Mouse (Mus musculus) neural tube, embryonic 14.5 days (tissue): ENCODE measurements around the gene Zfp239. TPM values are rescaled to one million over a fixed set of nuclear protein-coding genes. Genes with fewer than 3 reads are reported as not detected.
A peak's percentile ranks its signal among the peaks of the same experiment; 100 is the strongest.
"Not testable (repeated sequence)": the region's sequence is repeated elsewhere in the genome, so short reads cannot be mapped to it uniquely, and the experiment has no call there.

Experiments used
- ATAC-seq: fragments of 200-750 bp; cut with Nextera tagmentation; 2 replicates; pipeline ENCODE4 v1.8.0; 2017; ENCODE audit warnings: low read depth, mild to moderate bottlenecking, moderate TSS enrichment, moderate library complexity
- H3K27ac ChIP-seq: fragments of 300-500 bp; sonication (generic); 2 replicates; pipeline ENCODE4 v1.5.1; 2014; ENCODE audit warnings: low read depth, mild to moderate bottlenecking, control low read depth, low read length, moderate library complexity, mixed read lengths
- H3K27me3 ChIP-seq: fragments of 300-500 bp; sonication (generic); 2 replicates; pipeline ENCODE4 v1.6.1; 2014; ENCODE audit warnings: low read length; ENCODE audit not compliant: control insufficient read depth, insufficient read depth
- H3K36me3 ChIP-seq: fragments of 300-500 bp; sonication (generic); 2 replicates; pipeline ENCODE4 v1.6.1; 2014; ENCODE audit warnings: low read length, mixed read lengths; ENCODE audit not compliant: control insufficient read depth, insufficient read depth
- H3K4me1 ChIP-seq: fragments of 300-500 bp; sonication (generic); 2 replicates; pipeline ENCODE4 v1.6.1; 2014; ENCODE audit warnings: low read length; ENCODE audit not compliant: control insufficient read depth, insufficient read depth
- H3K4me2 ChIP-seq: fragments of 300-500 bp; sonication (generic); 2 replicates; pipeline ENCODE4 v1.6.1; 2014; ENCODE audit warnings: mild to moderate bottlenecking, low read depth, low read length, control low read depth
- H3K4me3 ChIP-seq: fragments of 300-500 bp; sonication (generic); 2 replicates; pipeline ENCODE4 v1.5.1; 2014; ENCODE audit warnings: low read depth, low read length, control low read depth, mixed read lengths
- H3K9ac ChIP-seq: fragments of 300-500 bp; sonication (generic); replicated peaks from 2 replicates; pipeline ENCODE4 v1.6.1; 2014; ENCODE audit warnings: low read depth, mild to moderate bottlenecking, control low read depth, low read length, mixed read lengths
- H3K9me3 ChIP-seq: fragments of 300-500 bp; sonication (generic); 2 replicates; pipeline ENCODE4 v1.6.1; 2016; ENCODE audit warnings: low read length; ENCODE audit not compliant: control insufficient read depth
- WGBS: fragments of 180-500 bp; shearing (Covaris S2); extraction: QIAGEN DNeasy Blood & Tissue Kit; methylation state at CpG from one replicate; pipeline ENCODE4 v1.1.7; 2014; 5-methylcytosine and 5-hydroxymethylcytosine counted together
- polyA plus RNA-seq: library from polyadenylated mRNA; unstranded; fragments of >200 nt; fragmentation: Nextera tagmentation; extraction: Ambion mirVana; gene quantifications from 2 replicates; pipeline ENCODE4 v1.2.1, GENCODE M21; 2014

Zfp239 gene
- polyA plus RNA-seq, 1 experiment from 2014 or later = 14.9 TPM

DNA sequence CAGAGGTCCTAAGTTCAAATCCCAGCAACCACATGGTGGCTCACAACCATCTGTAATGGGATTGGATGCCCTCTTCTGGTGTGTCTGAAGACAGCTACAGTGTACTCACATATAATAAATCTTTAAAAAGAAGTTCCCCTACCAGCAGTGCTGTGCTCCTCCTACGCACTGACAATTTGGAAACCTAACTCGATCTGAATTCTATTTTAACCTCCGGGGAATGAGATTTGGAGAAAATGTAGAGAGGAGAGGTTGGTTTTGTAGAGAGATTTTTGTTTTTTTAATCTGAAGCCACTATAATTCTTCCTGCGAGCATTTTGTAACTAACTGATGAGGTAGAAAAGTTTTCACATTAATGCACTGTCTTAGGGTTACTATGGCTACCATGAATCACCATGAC lies 15.2 kb upstream of the Zfp239 start:
- 90% methylated on average over 4 of the region's 4 CpGs for WGBS
- H3K9me3 ChIP-seq, H3K9ac ChIP-seq, H3K27ac ChIP-seq, H3K4me1 ChIP-seq, H3K27me3 ChIP-seq, H3K4me3 ChIP-seq, ATAC-seq, H3K4me2 ChIP-seq: not testable (repeated sequence)
- peaks cover 49% of the 10 kb centered on the region for H3K36me3 ChIP-seq

DNA sequence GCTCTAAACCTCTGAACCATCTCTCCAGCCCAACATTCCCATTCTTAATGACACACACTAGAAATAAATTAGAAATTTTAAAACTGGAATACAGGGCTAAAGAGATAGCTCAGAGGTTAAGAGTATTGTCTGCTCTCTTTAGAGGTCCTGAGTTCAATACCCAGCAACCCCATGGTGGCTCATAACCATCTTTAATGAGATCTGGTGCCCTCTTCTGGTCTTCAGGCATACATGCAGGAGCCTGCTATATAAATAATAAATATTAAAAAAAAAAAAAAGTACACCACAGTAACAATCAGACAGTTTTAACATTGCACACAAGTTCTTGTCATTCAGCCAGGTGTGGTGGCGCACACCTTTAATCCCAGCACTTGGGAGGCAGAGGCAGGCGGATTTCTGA lies 14.1 kb upstream of the Zfp239 start:
- Histone ChIP-seq H3K4me2 (no peak overlapping the region), H3K4me3 (no peak overlapping the region), H3K27ac (no peak overlapping the region), H3K27me3 (no peaks in the 10 kb centered on the region), H3K9me3 (no peaks in the 10 kb centered on the region), H3K9ac (no peak overlapping the region), H3K36me3 (peaks cover 49% of the 10 kb centered on the region), H3K4me1 (no peaks in the 10 kb centered on the region)
- no peak for ATAC-seq
- 100% methylated on average over 2 of the region's 2 CpGs for WGBS

DNA sequence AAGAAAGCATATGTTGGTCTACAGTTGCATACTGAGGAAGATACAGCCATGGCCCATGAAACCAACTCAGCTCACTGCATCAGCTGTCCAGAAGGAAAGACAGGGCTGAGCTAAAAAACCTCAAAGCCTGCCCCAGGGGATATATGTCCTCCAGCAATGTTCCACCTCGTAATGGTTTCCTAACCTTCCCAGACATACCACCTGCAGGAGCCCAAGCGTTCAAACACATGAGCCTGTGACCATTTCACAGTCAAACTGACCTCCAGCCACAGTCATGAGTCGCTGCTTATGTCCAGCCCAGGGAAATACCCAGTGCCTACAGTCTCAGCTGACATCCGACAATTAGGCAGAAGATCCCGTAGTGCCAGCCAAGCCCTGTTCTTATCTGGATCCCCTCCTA lies 13.3 kb upstream of the Zfp239 start:
- peaks cover 45% of the 10 kb centered on the region for H3K36me3 ChIP-seq
- no peak overlapping the region for H3K27ac ChIP-seq
- no peaks in the 10 kb centered on the region for H3K4me1 ChIP-seq
- no peaks in the 10 kb centered on the region for H3K9me3 ChIP-seq
- no peak overlapping the region for H3K9ac ChIP-seq
- no peak overlapping the region for H3K4me3 ChIP-seq
- no peaks in the 10 kb centered on the region for H3K27me3 ChIP-seq
- H3K4me2 ChIP-seq = no peak overlapping the region
- ATAC-seq = no peak
- whole genome bisulfite sequencing = 90% methylated on average over 5 of the region's 5 CpGs

DNA sequence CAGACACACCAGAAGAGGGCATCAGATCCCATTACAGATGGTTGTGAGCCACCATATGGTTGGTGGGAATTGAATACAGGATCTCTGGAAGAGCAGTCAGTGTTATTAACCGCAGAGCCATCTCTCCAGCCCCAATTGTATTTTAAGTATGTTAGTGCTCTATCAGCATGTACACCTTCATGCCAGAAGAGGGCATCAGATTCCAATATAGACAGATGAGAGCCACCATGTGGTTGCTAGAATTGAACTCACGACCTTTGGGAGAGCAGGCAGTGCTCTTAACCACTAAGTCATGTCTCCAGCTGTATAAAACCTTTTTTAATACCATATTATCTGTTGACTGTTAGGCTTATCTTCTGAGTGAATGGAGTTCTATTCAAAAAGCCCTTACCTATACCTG lies 10.2 kb upstream of the Zfp239 start:
- no peak overlapping the region for H3K4me2 ChIP-seq
- H3K4me1 ChIP-seq = no peaks in the 10 kb centered on the region
- H3K9me3 ChIP-seq = no peaks in the 10 kb centered on the region
- H3K9ac ChIP-seq = no peak overlapping the region
- no peaks in the 10 kb centered on the region for H3K27me3 ChIP-seq
- H3K4me3 ChIP-seq = no peak overlapping the region
- ATAC-seq = no peak
- WGBS = 60% methylated on average over 2 of the region's 2 CpGs
- H3K27ac ChIP-seq = no peak overlapping the region
- H3K36me3 ChIP-seq = peaks cover 19% of the 10 kb centered on the region

DNA sequence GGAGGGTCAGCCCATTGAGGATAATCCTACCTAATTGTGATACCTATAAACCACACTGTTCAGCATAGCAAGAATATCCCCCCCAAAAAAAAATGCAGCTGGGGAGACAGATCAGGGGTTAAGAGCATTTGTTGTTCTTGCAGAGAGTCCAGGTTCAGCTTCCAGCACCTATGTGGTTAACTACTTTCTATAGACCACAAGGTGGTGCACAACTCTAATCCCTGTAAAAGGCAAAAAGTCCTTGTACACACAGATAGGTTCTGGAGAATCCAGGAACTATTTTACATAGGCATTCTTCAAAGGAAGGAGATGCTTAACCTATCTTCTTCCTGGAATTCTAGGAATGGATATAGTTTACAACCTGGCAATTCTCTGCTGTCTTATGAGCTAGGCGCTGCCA lies 3.9 kb upstream of the Zfp239 start:
- Histone ChIP-seq H3K4me1 (no peaks in the 10 kb centered on the region), H3K27ac (no peak overlapping the region), H3K27me3 (no peaks in the 10 kb centered on the region), H3K9ac (no peak overlapping the region), H3K9me3 (no peaks in the 10 kb centered on the region), H3K4me2 (no peak overlapping the region), H3K4me3 (no peak overlapping the region), H3K36me3 (no peaks in the 10 kb centered on the region)
- 81% methylated on average over 1 of the region's 1 CpGs for WGBS
- ATAC-seq = no peak

DNA sequence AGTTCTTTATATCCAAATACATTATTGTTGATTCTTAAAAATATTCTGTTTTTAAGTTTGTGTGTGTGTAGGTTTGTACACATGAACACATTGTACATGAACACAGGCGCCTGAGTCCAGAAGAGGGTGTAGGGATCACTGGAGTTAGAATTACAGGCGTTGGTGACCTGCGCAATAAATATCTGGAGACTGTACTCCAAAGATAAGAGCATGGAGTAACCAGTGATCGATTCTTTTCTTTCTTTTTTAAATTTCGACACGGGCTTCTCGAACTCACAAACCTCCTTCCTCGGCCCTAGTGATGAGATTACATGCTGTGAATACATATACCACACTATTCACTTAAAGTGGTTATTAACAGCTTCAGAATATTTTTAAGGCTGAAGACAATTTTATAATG lies 565 bp downstream of the Zfp239 start:
- Histone ChIP-seq H3K36me3 (no peaks in the 10 kb centered on the region), H3K4me2 (peak overlapping the region; percentile 88), H3K4me1 (no peaks in the 10 kb centered on the region), H3K27me3 (no peaks in the 10 kb centered on the region), H3K27ac (no peak overlapping the region), H3K9ac (no peak overlapping the region), H3K9me3 (no peaks in the 10 kb centered on the region), H3K4me3 (peak overlapping the region; percentile 56; the same call in 1 of the 2 replicates)
- ATAC-seq = no peak
- WGBS = 79% methylated on average over 8 of the region's 8 CpGs

DNA sequence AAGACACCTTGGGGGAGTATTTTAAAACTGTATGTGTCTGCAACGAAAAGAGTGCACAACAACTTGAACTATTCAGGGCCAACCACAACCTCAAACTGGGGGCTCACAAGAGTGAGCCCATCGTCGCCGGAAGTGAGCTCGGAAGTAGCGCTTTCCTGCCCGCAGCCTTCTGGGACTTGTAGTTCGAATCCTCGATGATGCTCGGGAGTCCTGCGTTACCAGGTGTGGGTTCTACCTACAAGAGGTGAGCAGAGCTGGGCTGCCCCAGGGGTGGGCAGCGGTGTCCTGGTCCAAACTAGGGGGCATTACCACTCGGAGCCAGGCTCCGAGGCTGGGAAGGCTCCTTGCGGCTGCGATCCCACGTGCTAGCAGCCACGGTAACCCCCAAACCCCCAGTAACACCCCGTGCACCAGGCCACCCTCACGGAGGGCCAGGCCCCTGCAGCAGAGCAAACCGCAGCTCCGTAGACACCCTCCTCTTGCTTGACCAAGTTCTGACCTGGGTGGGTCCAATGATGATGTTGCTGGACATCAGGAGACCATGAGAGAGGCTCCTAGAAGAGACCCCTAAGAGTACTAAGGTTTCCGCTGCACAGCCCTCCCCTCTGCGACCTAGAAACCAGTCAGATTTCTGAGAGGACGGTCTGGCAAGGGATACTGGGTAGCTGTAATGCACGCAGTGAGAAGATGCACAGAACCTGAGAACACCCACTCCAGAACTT lies 1.2 kb downstream of the Zfp239 start:
- H3K4me1 ChIP-seq = no peaks in the 10 kb centered on the region
- peak overlapping the region; percentile 72 for H3K9ac ChIP-seq
- peak overlapping the region; percentile 10; the same call in 1 of the 2 replicates for H3K27ac ChIP-seq
- peak; percentile 94 for ATAC-seq
- H3K36me3 ChIP-seq = no peaks in the 10 kb centered on the region
- WGBS = 1% methylated on average over 26 of the region's 26 CpGs
- H3K4me3 ChIP-seq = peak overlapping the region; percentile 56
- H3K9me3 ChIP-seq = no peaks in the 10 kb centered on the region
- no peaks in the 10 kb centered on the region for H3K27me3 ChIP-seq
- H3K4me2 ChIP-seq = peak overlapping the region; percentile 88

DNA sequence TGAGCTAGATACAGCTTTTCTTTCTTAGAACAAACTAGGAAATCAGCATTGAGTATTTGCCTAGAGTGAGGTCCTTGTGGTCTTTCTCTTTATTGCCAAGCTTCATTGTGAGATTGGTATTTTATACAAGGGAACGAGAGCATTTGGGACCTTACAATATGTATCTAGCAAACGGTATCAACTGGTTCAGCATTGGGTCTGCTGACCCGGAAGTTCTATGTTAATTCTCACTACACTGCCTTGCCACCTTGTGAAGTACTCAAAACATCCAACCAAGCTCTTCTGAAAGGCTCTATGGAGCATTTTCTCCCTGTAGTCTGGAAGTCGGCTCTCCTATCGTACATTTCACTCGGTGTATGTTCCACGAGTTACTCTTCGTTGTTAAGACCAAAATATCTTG lies 1.9 kb downstream of the Zfp239 start:
- no peaks in the 10 kb centered on the region for H3K27me3 ChIP-seq
- H3K4me2 ChIP-seq = peak overlapping the region; percentile 88
- no peaks in the 10 kb centered on the region for H3K9me3 ChIP-seq
- H3K36me3 ChIP-seq = no peaks in the 10 kb centered on the region
- WGBS = 93% methylated on average over 8 of the region's 8 CpGs
- no peak for ATAC-seq
- H3K27ac ChIP-seq = no peak overlapping the region
- no peaks in the 10 kb centered on the region for H3K4me1 ChIP-seq
- no peak overlapping the region; the same call in 1 of the 2 replicates for H3K9ac ChIP-seq
- H3K4me3 ChIP-seq = no peak overlapping the region; the same call in 1 of the 2 replicates

DNA sequence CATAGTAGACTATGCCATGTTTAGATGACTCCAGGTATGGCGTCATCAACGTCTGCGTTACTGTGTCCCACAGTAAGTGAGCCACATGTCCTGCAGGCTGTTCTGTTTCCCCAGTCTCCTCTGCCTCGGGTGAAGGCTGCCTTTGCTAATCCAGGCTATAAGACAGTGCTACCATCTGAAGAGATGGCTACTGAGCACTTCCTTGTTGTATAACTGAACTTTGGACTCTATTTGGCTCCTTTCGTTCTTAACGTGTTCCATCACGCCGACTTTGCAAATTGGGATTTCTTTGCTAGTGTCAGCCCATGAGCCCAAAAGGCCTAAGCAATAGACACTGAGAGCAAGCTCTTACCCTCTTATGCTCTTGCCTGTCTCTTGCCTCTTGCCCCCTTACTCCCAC lies 6.3 kb downstream of the Zfp239 start:
- Histone ChIP-seq H3K9me3 (no peaks in the 10 kb centered on the region), H3K4me2 (no peak overlapping the region), H3K4me3 (no peak overlapping the region), H3K36me3 (no peaks in the 10 kb centered on the region; the same call in 1 of the 2 replicates), H3K9ac (no peak overlapping the region), H3K27me3 (no peaks in the 10 kb centered on the region), H3K4me1 (no peaks in the 10 kb centered on the region), H3K27ac (no peak overlapping the region)
- ATAC-seq = no peak
- WGBS = 95% methylated on average over 8 of the region's 8 CpGs
